Mouse (Mus musculus) macrophage (primary cell): ENCODE data around the gene Lrch3. TPM values are rescaled to one million over a fixed set of nuclear protein-coding genes. Genes with fewer than 3 reads are reported as not detected.

Source experiments
- H3K27ac ChIP-seq: fragments of 350-480 bp; formaldehyde crosslinking; 2 replicates; pipeline ENCODE4 v1.9.0; 2021
- H3K36me3 ChIP-seq: fragments of 350-480 bp; formaldehyde crosslinking; 2 replicates; pipeline ENCODE4 v1.9.0; 2021; ENCODE audit errors: inconsistent target
- H3K4me3 ChIP-seq: fragments of 350-480 bp; formaldehyde crosslinking; 2 replicates; pipeline ENCODE4 v1.9.0; 2021; ENCODE audit errors: inconsistent target
- H3K79me2 ChIP-seq: fragments of 350-480 bp; formaldehyde crosslinking; 2 replicates; pipeline ENCODE4 v1.9.0; 2021; ENCODE audit errors: inconsistent target
- WGBS: methylation state at CpG from one replicate; pipeline ENCODE4 v1.1.7; 2026; ENCODE audit warnings: inconsistent platforms; ENCODE audit not compliant: missing documents; 5-methylcytosine and 5-hydroxymethylcytosine counted together
- polyA plus RNA-seq: library from polyadenylated mRNA; stranded (reverse); fragments of 250-400 nt; gene quantifications from 3 replicates; pipeline ENCODE4 v1.2.4, GENCODE M21; 2018; ENCODE audit warnings: inconsistent platforms

Gene Lrch3
- polyA plus RNA-seq, 1 experiment from 2014 or later, result 24.7 TPM

DNA sequence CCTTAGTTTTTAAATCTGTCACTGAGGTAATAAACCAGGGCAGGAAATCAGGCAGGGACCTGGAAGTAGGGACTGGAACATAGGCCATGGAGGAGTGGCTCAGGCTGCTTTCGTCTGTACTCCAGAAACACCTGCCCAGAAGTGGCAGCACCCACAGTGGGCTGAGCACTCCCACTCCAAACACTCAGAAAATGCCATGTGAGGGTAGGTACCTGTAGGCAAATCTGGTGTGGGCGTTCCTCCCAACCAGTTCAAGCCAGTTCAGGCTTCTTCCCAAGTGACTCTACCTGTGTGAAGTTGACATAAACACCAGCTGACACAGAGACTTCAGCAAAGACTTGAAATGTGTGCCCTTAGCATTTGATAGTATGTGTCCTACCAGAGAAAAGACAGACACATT lies 70.7 kb downstream of the Lrch3 start:
- Histone ChIP-seq H3K4me3 (no peak overlapping the region), H3K36me3 (peaks cover 48% of the 10 kb centered on the region)
- 100% methylated on average over 2 of the region's 2 CpGs for WGBS

GRCm38 (mm10) chr16:32992158-32992557 lies 78.3 kb downstream of the Lrch3 start:
- no peak overlapping the region for H3K4me3 ChIP-seq
- H3K27ac ChIP-seq, result no peak overlapping the region
- WGBS, result 96% methylated on average over 5 of the region's 5 CpGs
- peaks cover 69% of the 10 kb centered on the region for H3K36me3 ChIP-seq
- H3K79me2 ChIP-seq, result no peaks in the 10 kb centered on the region

More for the DNA sequence above, 70.7 kb downstream of the Lrch3 start:
- Histone ChIP-seq H3K27ac (no peak overlapping the region), H3K79me2 (no peaks in the 10 kb centered on the region)

- H3K4me3 ChIP-seq, result no peak overlapping the region
- H3K79me2 ChIP-seq, result no peaks in the 10 kb centered on the region
- WGBS, result 95% methylated on average over 9 of the region's 9 CpGs
- peaks cover 91% of the 10 kb centered on the region for H3K36me3 ChIP-seq
- no peak overlapping the region for H3K27ac ChIP-seq
Observed at GRCm38 (mm10) chr16:33005216-33005615, 91.3 kb downstream of the Lrch3 start.

DNA sequence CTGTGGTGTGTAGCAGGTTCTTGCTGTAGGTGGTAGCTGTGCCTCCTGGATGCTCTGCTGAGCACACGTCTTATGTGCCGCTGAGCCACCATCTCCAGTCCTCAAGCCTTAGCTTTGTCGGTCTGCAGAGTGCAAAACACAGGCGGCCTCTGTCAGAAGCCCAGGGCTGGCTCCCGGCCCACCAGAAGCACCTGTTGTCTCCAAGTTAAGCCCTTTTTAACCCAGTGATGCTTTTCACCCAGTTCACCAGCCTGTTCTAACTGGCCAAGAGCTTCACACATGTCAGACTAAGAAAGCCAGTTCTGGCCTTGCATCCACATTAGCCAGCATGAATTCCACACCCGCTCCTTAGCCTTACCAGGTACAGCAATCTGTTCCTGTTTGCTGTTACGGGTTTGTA lies 93.0 kb downstream of the Lrch3 start:
- H3K36me3 ChIP-seq, result peaks cover 90% of the 10 kb centered on the region
- H3K79me2 ChIP-seq, result no peaks in the 10 kb centered on the region
- H3K27ac ChIP-seq, result no peak overlapping the region
- H3K4me3 ChIP-seq, result no peak overlapping the region
- 95% methylated on average over 7 of the region's 7 CpGs for whole genome bisulfite sequencing

DNA sequence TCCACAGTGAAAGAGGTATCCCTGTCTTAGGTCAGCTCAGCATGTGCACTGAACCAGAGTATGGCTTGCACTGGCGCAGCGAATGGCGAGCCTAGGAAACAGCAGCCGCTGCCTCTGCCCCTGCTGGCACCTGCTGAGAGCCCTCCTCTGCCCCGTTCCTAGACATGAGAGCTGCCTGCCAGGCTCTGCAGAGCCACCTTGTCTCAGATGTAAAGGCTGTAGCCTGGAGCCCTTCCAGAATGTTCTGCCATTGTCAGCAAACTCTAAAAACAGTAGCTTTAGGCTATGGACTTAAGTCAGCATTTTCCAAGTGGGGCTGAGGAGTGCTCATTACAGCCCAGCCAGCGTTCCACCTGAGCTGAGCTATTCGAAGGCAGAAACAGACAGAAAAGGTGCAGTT lies 93.5 kb downstream of the Lrch3 start:
- no peaks in the 10 kb centered on the region for H3K79me2 ChIP-seq
- WGBS, result 100% methylated on average over 7 of the region's 7 CpGs
- no peak overlapping the region for H3K27ac ChIP-seq
- peaks cover 91% of the 10 kb centered on the region for H3K36me3 ChIP-seq
- no peak overlapping the region for H3K4me3 ChIP-seq

DNA sequence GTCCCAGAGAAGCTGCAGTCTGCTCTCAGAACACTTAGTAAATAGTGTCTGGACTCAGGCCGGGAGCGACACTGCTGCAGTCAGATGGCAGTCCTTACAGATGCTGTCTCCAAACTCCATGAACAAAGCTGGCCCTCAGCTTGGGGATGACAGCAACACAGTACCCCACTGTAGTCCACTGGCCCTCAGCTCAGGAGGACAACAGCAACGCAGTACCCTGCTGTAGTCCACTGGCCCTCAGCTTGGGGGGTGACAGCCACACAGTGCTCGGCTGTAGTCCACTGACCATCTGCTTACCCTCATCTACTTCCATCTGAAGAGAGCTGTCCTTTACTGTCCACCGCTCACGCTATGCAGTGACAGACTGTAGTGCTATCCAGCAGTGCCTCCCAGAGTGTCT lies 96.3 kb downstream of the Lrch3 start:
- H3K4me3 ChIP-seq, result no peak overlapping the region
- H3K79me2 ChIP-seq, result no peaks in the 10 kb centered on the region
- no peak overlapping the region for H3K27ac ChIP-seq
- WGBS, result 97% methylated on average over 6 of the region's 6 CpGs
- H3K36me3 ChIP-seq, result peaks cover 96% of the 10 kb centered on the region

- WGBS, result 95% methylated on average over 5 of the region's 5 CpGs
- H3K27ac ChIP-seq, result no peak overlapping the region
- H3K4me3 ChIP-seq, result no peak overlapping the region
- H3K36me3 ChIP-seq, result peaks cover 65% of the 10 kb centered on the region
- H3K79me2 ChIP-seq, result no peaks in the 10 kb centered on the region
Observed at GRCm38 (mm10) chr16:33013801-33014200, 99.9 kb downstream of the Lrch3 start.

DNA sequence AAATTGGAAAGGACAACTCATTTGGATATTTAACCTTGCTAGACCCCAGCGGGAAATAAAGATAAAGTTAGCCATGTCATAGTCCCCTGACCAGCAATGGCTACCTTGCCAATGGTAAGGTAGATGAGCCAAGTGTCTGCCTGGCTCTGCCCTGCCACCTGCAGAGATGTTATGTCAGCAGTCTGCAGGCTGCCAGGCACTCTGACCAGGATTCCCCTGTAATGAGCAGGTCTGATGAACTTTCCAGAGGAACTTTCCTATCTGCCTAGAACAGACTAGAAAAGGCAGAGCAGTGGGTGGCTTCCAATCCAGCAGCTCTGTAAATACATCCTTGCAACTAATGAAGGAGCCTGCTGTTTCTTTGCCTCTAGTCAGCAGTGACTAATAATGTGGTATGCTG lies 101.0 kb downstream of the Lrch3 start:
- Histone ChIP-seq H3K4me3 (no peak overlapping the region), H3K36me3 (peaks cover 54% of the 10 kb centered on the region), H3K79me2 (no peaks in the 10 kb centered on the region), H3K27ac (no peak overlapping the region)
- WGBS, result 100% methylated on average over 1 of the region's 1 CpGs

- peaks cover 49% of the 10 kb centered on the region for H3K36me3 ChIP-seq
- H3K27ac ChIP-seq, result no peak overlapping the region
- WGBS, result 100% methylated on average over 3 of the region's 3 CpGs
- no peaks in the 10 kb centered on the region for H3K79me2 ChIP-seq
- no peak overlapping the region for H3K4me3 ChIP-seq
Observed at GRCm38 (mm10) chr16:33015396-33015907, 101.6 kb downstream of the Lrch3 start.

- Histone ChIP-seq H3K36me3 (peaks cover 43% of the 10 kb centered on the region), H3K79me2 (no peaks in the 10 kb centered on the region), H3K27ac (no peak overlapping the region), H3K4me3 (no peak overlapping the region)
- 81% methylated on average over 2 of the region's 2 CpGs for WGBS
Observed at GRCm38 (mm10) chr16:33015986-33016385, 102.1 kb downstream of the Lrch3 start.

DNA sequence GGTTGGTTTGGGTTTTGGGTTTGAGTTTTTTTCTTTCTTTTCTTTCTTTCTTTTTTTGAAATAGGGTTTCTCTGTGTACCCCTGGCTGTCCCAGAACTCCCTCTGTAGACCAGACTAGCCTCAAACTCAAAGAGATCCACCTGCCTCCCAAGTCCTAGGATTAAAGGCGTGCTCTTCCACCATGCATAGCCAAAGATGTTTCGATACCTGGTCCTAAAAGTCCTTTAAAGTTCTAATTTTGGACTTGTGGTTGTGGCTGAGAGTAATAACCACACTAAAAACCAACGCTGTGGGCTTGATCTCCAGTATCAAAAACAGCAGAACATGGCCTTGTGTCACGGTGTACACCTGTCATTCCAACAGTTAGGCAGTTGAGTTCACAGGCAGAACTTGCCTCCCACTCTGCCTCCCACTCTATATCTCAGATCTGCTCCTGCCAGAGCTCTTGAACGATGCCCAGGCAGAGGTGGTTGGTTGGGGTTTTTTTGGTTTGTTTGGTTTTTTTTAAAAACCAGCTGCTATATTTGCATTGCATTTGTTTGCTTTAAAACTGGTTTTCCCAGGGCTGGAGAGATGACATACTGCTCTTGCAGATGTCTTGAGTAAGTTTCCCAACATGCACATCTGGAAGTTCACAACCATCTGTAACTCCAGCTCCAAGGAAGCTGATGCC lies 103.9 kb downstream of the Lrch3 start:
- Histone ChIP-seq H3K79me2 (no peaks in the 10 kb centered on the region), H3K4me3 (no peak overlapping the region), H3K27ac (no peak overlapping the region), H3K36me3 (peaks cover 28% of the 10 kb centered on the region)
- 62% methylated on average over 5 of the region's 5 CpGs for WGBS

DNA sequence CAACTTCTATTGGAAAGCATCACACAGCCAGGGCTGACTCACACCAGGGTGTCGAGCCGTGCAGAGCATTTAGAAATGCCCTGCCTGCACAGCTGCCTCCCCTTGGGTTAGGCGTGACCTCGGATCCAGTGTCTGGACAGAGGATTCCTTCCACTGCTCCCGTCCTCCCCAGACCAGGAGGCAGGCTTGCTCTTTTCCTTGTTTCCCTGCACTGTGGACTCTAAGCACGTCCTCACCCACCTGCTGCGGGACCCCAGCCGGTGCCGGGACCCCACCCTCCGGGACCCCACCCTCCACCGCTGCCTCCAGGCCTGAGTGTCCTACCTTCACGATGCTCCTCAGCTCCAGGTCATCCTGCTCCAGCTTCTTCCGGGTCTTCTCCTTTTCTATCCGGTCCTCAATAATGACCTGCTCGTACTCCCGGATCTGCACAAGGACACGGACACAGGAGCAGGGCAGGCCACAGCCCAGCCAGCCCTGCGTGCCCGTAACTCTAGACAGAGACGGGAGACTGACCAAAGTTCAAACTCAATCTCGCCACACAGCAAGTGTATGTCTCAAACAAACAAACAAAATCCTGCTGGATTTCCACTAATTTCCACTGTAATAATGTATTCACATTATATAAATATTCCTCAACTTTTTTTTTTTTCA lies 105.3 kb downstream of the Lrch3 start:
- Histone ChIP-seq H3K4me3 (no peak overlapping the region), H3K36me3 (peaks cover 14% of the 10 kb centered on the region), H3K27ac (no peak overlapping the region), H3K79me2 (no peaks in the 10 kb centered on the region)
- WGBS, result 95% methylated on average over 21 of the region's 21 CpGs

DNA sequence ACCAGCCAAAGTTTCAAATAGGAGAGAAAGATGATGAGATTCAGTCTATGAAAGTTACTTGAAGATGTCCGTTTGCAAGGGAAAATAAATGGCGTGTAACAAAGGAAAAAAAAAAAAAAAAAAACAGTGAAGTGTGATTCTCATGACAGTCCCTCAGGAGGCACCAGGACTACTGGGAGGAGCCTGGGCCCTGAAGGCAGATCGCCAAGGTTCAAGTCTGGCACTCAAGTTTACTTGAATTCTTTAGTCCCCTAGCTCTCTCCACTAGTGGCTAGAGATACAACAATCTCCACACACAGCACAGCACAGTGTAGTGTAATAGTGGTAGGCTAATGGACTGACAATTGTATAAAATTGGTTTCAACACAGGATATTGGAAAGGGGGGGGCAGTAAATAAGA lies 107.5 kb downstream of the Lrch3 start:
- H3K4me3 ChIP-seq, result no peak overlapping the region
- H3K36me3 ChIP-seq, result no peaks in the 10 kb centered on the region
- H3K27ac ChIP-seq, result no peak overlapping the region
- H3K79me2 ChIP-seq, result no peaks in the 10 kb centered on the region
- WGBS, result 86% methylated on average over 2 of the region's 3 CpGs

GRCm38 (mm10) chr16:33023750-33024149 lies 109.8 kb downstream of the Lrch3 start:
- H3K79me2 ChIP-seq, result no peaks in the 10 kb centered on the region
- no peak overlapping the region for H3K4me3 ChIP-seq
- WGBS, result 2% methylated on average over 3 of the region's 4 CpGs

DNA sequence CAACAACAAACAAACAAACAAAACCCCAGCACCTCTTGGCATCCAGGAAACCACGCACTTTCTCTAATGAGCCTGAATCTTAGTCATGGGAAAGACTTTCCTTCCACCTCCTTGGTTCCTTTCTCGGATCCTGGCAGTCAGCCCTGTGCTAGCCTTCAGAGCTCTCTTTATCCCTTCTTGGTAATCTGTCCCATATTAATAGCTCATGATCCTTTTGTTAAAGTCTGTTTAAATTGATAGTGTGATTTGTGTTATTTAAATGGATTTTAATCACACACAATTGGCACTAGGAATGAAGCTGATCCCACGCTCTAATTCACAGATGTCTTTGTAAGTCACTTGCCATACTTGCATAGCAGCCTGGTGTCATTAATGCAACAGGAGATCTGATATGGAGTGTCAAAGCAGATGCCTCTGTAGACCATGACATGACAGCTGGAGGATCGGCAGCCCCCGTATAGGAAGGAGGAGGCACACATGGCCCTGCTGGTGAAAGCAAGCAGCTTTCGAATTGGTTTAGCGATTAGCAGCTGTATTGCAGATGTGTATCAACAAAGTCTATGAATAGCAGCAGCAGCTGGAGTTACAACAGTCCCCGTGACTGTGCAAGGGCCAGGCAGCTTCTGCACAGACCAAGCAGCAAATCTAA lies 110.7 kb downstream of the Lrch3 start:
- H3K79me2 ChIP-seq, result no peaks in the 10 kb centered on the region
- no peaks in the 10 kb centered on the region for H3K36me3 ChIP-seq
- 92% methylated on average over 8 of the region's 8 CpGs for WGBS
- no peak overlapping the region for H3K27ac ChIP-seq
- no peak overlapping the region for H3K4me3 ChIP-seq

More at GRCm38 (mm10) chr16:33023750-33024149, 109.8 kb downstream of the Lrch3 start:
- H3K27ac ChIP-seq, result no peak overlapping the region
- no peaks in the 10 kb centered on the region for H3K36me3 ChIP-seq
